Mouse (Mus musculus) forebrain, embryonic 14.5 days (tissue): ENCODE data around the gene Hs6st3. TPM values are rescaled to one million over a fixed set of nuclear protein-coding genes. Genes with fewer than 3 reads are reported as not detected.

ENCODE experiments used
- ATAC-seq: fragments of 200-750 bp; cut with Nextera tagmentation; 2 replicates; pipeline ENCODE4 v1.8.0; 2017; ENCODE audit warnings: mild to moderate bottlenecking, moderate library complexity
- DNase-seq: peaks from one replicate; pipeline ENCODE4 v3.0.0-alpha.2; 2015; ENCODE audit warnings: low spot score
- H3K27ac ChIP-seq: fragments of 300-500 bp; sonication (generic); 2 replicates; pipeline ENCODE4 v1.5.1; 2014; ENCODE audit warnings: low read depth, mild to moderate bottlenecking, control low read depth, low read length, moderate library complexity
- H3K27me3 ChIP-seq: fragments of 300-500 bp; sonication (generic); replicated peaks from 2 replicates; pipeline ENCODE4 v1.6.1; 2014; ENCODE audit warnings: low read length, control low read depth, mixed read lengths; ENCODE audit not compliant: control insufficient read depth, insufficient read depth
- H3K36me3 ChIP-seq: fragments of 300-500 bp; sonication (generic); 2 replicates; pipeline ENCODE4 v1.6.1; 2014; ENCODE audit warnings: low read length, control low read depth; ENCODE audit not compliant: control insufficient read depth, insufficient read depth
- H3K4me1 ChIP-seq: fragments of 300-500 bp; sonication (generic); 2 replicates; pipeline ENCODE4 v1.6.1; 2014; ENCODE audit warnings: antibody characterized with exemption, low read length, control low read depth; ENCODE audit not compliant: control insufficient read depth, insufficient read depth
- H3K4me2 ChIP-seq: fragments of 300-500 bp; sonication (generic); 2 replicates; pipeline ENCODE4 v1.6.1; 2014; ENCODE audit warnings: mild to moderate bottlenecking, control low read depth, low read length
- H3K4me3 ChIP-seq: fragments of 300-500 bp; sonication (generic); 2 replicates; pipeline ENCODE4 v1.5.1; 2014; ENCODE audit warnings: low read depth, low read length, control low read depth
- H3K9ac ChIP-seq: fragments of 300-500 bp; sonication (generic); 2 replicates; pipeline ENCODE4 v1.6.1; 2014; ENCODE audit warnings: mild to moderate bottlenecking, low read length, control low read depth, moderate library complexity
- H3K9me3 ChIP-seq: fragments of 300-500 bp; sonication (generic); replicated peaks from 2 replicates; pipeline ENCODE4 v1.6.1; 2016; ENCODE audit warnings: low read length, control low read depth, mixed read lengths; ENCODE audit not compliant: control insufficient read depth
- WGBS: fragments of 180-500 bp; shearing (Covaris S2); extraction: QIAGEN DNeasy Blood & Tissue Kit; methylation state at CpG from one replicate; pipeline ENCODE4 v1.1.7; 2014; 5-methylcytosine and 5-hydroxymethylcytosine counted together
- polyA plus RNA-seq: library from polyadenylated mRNA; unstranded; fragments of >200 nt; fragmentation: Nextera tagmentation; extraction: Ambion mirVana; gene quantifications from 2 replicates; pipeline ENCODE4 v1.2.1, GENCODE M21; 2014

Hs6st3 gene
- 0.50 and 1.3 TPM in 2 replicates for polyA plus RNA-seq

DNA sequence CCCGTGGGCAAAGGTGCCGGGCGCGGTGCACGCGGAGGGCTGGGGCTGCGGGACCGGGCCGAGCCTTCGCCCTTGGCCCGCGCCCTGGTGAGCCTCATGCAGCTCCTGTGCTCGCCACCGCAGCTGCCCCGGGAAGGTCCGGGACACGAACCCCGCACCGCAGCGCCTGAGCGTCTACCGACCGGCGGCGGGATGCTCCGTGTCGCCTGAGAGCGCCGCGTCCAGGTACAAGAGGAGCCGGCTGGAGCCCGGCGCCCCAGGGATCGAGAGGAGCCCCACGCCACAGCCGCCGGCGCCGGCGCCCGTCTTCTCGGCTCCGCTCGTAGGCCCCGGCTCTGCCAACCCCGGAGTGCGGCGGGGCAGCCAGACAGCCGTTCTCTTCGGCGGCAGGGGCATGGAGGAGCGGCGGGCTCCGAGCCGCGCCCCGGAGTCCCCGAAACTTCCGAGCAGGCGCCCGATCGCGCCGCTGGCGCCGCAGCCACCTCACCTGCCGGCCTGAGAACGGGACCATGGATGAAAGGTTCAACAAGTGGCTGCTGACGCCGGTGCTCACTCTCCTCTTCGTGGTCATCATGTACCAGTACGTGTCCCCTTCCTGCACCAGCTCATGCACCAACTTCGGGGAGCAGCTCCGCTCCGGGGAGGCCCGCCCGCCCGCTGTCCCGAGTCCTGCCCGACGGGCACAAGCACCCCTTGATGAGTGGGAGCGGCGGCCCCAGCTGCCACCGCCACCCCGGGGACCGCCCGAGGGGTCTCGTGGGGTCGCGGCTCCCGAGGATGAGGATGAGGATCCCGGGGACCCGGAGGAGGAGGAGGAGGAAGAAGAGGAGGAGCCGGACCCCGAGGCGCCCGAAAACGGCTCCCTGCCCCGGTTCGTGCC is at the start of gene Hs6st3:
Hs6st3 (plus strand) TSS at position 436 of the 880 bp plus-strand sequence.
- H3K9me3 ChIP-seq = no peaks in the 10 kb centered on the region
- peak within 1 kb of the TSS; percentile 99 for H3K4me2 ChIP-seq
- peak within 1 kb of the TSS; percentile 62 for H3K4me3 ChIP-seq
- H3K27me3 ChIP-seq = peaks cover 31% of the 10 kb centered on the region
- H3K27ac ChIP-seq = no peak within 1 kb of the TSS
- no peaks in the 10 kb centered on the region; the same call in 1 of the 2 replicates for H3K4me1 ChIP-seq
- DNase-seq (peak; percentile 25), ATAC-seq (peak; percentile 72)
- under 1% methylated on average over 92 of the region's 100 CpGs for WGBS
- H3K9ac ChIP-seq = peak within 1 kb of the TSS; percentile 65
- H3K36me3 ChIP-seq = no peaks in the 10 kb centered on the region

DNA sequence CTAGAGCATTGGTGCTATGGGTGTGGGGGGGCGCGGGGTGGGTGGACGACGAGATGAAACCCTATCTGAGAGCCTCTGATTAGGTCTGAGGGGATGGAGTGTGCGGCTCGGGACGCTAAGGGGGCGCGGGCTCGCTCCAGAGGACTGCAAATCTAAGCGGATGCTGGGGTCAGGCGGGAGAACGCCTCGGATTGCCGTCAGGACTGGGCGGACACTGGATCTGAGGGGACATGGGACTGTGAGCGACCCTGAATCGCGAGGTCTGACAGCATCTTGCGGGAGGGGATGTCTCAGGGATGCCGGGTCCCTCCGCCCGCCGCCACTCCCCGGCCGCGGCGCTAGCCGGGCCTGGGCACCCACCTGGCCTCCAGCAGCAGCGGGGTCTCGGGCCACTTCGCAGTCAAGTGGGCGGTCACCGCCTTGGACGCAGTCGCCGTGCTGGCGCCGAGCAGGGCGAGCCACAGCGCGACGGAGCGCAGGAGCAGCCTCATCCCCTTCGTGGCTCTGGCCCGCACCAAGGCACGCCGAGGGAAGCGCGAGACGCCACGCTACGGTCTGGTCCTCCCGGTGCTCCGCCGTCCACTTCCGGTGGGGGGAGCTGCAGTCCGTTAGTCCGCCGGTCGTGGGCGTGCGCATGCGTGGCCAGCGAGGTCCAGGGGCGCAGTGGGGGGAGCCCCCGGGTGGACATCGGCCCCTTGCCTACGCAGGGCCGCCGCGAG is 39.1 kb upstream of the Hs6st3 start, which contains the start of gene Uggt2:
Uggt2 (minus strand) TSS at position 580 of the 719 bp plus-strand sequence.
- ATAC-seq (peak; percentile 98), DNase-seq (peak; percentile 90)
- Histone ChIP-seq H3K9me3 (no peaks in the 10 kb centered on the region), H3K4me2 (peak within 1 kb of the TSS; percentile 70), H3K4me3 (peak within 1 kb of the TSS; percentile 77), H3K36me3 (0 out of 2 replicates have a peak, but pooled peaks cover 2% of the 10 kb centered on the region), H3K27me3 (no peaks in the 10 kb centered on the region), H3K27ac (peak within 1 kb of the TSS; percentile 76), H3K4me1 (peaks cover 7% of the 10 kb centered on the region; the same call in 1 of the 2 replicates), H3K9ac (peak within 1 kb of the TSS; percentile 89)
- under 1% methylated on average over 63 of the region's 72 CpGs for WGBS

DNA sequence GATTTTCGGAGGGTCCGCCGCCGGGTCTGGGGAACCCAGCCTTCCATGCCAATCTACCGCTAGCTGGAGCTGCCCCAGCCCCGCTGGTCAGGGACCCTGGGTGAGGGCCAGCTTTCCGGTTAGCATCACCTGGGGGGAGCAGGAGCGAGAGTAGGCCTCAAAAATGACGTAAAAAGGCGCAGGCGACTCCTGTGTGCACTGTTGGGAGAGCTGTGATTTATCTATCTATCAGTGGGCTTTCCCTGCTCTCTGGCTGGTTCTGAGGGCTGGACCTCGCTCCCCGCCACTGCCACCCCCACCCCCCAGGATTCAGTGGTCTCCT is 38.6 kb upstream of the Hs6st3 start:
- Histone ChIP-seq H3K9me3 (no peaks in the 10 kb centered on the region), H3K4me1 (peaks cover 7% of the 10 kb centered on the region; the same call in 1 of the 2 replicates), H3K4me3 (peak overlapping the region; percentile 77), H3K27ac (peak overlapping the region; percentile 76), H3K9ac (peak overlapping the region; percentile 89), H3K27me3 (no peaks in the 10 kb centered on the region), H3K36me3 (no peaks in the 10 kb centered on the region), H3K4me2 (peak overlapping the region; percentile 70)
- ATAC-seq (peak; percentile 82; the same call in 1 of the 2 replicates), DNase-seq (no peak)
- whole genome bisulfite sequencing = under 1% methylated on average over 13 of the region's 13 CpGs

DNA sequence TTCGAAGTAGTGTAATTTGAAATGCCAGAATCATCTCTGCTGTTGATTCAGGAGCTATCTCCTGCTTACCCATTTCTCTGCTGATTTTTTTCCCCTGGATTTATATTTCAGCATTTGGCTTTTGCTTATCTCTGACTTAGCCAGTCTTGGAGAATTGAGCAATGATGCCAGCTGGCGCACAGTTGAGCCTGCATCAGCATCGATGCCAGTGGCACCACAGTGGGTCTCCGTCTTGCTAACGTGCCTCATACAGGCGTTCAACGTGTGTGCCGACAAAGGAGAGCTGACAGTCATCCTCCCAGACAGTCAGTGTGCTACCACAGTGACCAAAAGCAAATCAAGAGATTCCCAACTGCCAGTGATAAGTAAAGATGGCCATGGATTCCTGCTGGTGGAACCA is 30.6 kb upstream of the Hs6st3 start:
- Histone ChIP-seq H3K9ac (no peak overlapping the region), H3K4me3 (no peak overlapping the region), H3K27ac (no peak overlapping the region), H3K4me1 (no peaks in the 10 kb centered on the region), H3K27me3 (no peaks in the 10 kb centered on the region), H3K9me3 (no peaks in the 10 kb centered on the region), H3K36me3 (no peaks in the 10 kb centered on the region), H3K4me2 (no peak overlapping the region)
- 84% methylated on average over 8 of the region's 8 CpGs for WGBS
- no peak; the same call in 1 of the 2 replicates for ATAC-seq
- peak; percentile 21 for DNase-seq

DNA sequence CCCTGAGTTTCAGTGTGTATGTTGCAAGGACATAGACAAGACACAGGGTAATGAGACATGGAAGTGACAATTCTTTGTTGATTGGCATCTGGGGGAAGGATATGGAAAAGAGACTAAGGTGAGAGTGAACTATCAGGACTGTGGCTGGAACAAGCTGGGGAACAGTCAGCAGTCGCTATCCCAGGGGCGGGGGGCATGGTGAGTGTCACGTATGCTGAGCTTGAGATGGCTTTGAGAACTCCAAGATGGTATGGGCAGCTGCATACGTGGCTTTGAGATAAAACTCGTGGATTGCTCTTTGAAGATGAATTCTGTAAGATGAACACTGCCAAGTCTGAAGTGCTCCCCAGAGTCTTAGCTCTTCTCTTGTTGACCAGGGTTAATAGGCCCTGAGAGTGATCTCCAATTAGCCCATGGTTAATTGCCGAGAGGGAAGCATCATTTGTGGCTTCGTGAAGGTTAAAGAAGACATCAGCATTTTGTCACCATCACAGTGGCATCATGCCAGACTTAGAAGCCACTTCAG is 29.3 kb upstream of the Hs6st3 start:
- DNase-seq = no peak
- Histone ChIP-seq H3K4me2 (no peak overlapping the region), H3K4me1 (no peaks in the 10 kb centered on the region), H3K27ac (no peak overlapping the region), H3K36me3 (no peaks in the 10 kb centered on the region), H3K9ac (no peak overlapping the region), H3K9me3 (no peaks in the 10 kb centered on the region), H3K4me3 (no peak overlapping the region), H3K27me3 (no peaks in the 10 kb centered on the region)
- 52% methylated on average over 7 of the region's 7 CpGs for WGBS
- no peak for ATAC-seq

DNA sequence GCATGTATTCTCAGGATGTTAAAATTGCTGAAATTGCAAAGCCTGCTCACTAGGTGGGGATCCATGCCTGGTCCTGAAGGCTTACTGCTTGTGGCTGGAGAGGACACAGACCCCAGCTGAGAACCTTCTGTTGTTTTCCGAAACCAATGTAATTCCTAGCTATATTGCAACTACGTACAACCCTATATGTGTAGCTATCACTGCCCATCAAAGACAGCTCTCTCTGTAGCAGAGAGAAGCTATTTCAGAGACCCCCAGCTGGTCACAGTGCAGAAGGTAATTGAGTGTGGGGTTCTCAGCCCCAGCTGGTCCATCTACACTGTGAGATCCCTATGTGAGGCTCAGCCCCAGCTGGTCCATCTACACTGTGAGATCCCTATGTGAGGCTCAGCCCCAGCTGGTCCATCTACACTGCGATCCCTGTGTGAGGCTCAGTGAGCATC is 28.3 kb upstream of the Hs6st3 start:
- DNase-seq (no peak), ATAC-seq (no peak)
- Histone ChIP-seq H3K4me2 (no peak overlapping the region), H3K36me3 (no peaks in the 10 kb centered on the region), H3K9me3 (no peaks in the 10 kb centered on the region), H3K4me1 (no peaks in the 10 kb centered on the region), H3K4me3 (no peak overlapping the region), H3K9ac (no peak overlapping the region), H3K27ac (no peak overlapping the region), H3K27me3 (no peaks in the 10 kb centered on the region)
- WGBS = 93% methylated on average over 3 of the region's 3 CpGs

DNA sequence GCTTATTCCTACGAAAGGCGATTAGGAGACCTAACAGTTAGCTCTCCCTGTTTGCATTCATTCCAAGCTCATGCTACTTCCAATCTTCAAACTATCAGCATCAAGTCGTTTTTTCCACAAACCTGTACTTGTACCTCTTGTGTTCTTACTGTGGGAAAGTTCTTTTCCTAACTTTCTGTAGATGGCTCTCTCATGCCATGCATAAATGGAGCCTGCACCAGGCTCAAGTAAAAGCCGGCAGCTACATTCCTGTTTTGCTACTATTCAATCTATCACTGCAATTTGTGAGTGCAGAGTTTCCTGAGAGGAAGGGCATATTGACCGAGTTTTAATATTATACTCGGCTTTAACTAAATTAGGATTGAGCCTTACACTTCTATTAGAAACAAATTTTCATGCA is 25.6 kb upstream of the Hs6st3 start:
- DNase-seq (no peak), ATAC-seq (no peak)
- Histone ChIP-seq H3K9me3 (no peaks in the 10 kb centered on the region), H3K9ac (no peak overlapping the region), H3K27ac (no peak overlapping the region), H3K4me1 (no peaks in the 10 kb centered on the region), H3K27me3 (no peaks in the 10 kb centered on the region), H3K36me3 (no peaks in the 10 kb centered on the region), H3K4me2 (no peak overlapping the region), H3K4me3 (no peak overlapping the region)
- 81% methylated on average over 6 of the region's 6 CpGs for WGBS

DNA sequence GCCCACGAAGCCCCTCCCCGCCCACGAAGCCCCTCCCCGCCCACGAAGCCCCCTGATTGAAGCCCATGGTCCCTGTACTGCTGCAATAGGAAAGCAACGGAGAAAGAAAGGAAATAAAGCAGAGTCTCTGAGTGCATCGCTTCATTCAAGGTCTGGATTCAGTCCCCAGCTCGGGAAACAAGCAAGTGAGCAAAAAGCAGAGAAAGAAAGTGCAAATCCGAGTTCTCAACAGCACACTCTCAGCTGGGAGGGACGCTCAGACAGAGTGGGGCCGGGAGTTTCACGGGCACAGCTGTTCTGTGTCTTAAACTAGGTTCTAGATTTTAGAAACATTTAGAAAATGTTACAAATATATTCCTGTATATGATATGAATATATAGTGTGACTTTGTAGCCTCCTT is 14.6 kb upstream of the Hs6st3 start:
- Histone ChIP-seq H3K27me3 (no peaks in the 10 kb centered on the region), H3K4me2 (peak overlapping the region; percentile 37), H3K4me3 (peak overlapping the region; percentile 20), H3K9ac (peak overlapping the region; percentile 21; the same call in 1 of the 2 replicates), H3K27ac (no peak overlapping the region), H3K36me3 (no peaks in the 10 kb centered on the region), H3K9me3 (no peaks in the 10 kb centered on the region), H3K4me1 (no peaks in the 10 kb centered on the region)
- DNase-seq = peak; percentile 56
- ATAC-seq = peak; percentile 69
- 2% methylated on average over 12 of the region's 12 CpGs for WGBS
